Mouse (Mus musculus) hindbrain, embryonic 15.5 days (tissue): ENCODE measurements at regions not wholly inside any gene's neighbourhood (a gene's known extent, or its start where the extent isn't known, plus 50 kb on each side); places are given as distances from the start of the nearest gene placed in this dataset.
"Not testable (repeated sequence)": the region's sequence is repeated elsewhere in the genome, so short reads cannot be mapped to it uniquely, and the experiment has no call there.

ENCODE experiments used
- ATAC-seq: fragments of 200-750 bp; cut with Nextera tagmentation; 2 replicates; pipeline ENCODE4 v1.8.0; 2017; ENCODE audit warnings: low read depth, moderate number of reproducible peaks, moderate TSS enrichment; ENCODE audit not compliant: low FRiP score
- H3K27ac ChIP-seq: fragments of 300-500 bp; sonication (generic); replicated peaks from 2 replicates; pipeline ENCODE4 v1.5.1; 2015; ENCODE audit warnings: mild to moderate bottlenecking, inconsistent platforms
- H3K27me3 ChIP-seq: fragments of 300-500 bp; sonication (generic); 2 replicates; pipeline ENCODE4 v1.6.1; 2015; ENCODE audit warnings: control low read depth, inconsistent platforms
- H3K36me3 ChIP-seq: fragments of 300-500 bp; sonication (generic); 2 replicates; pipeline ENCODE4 v1.6.1; 2015; ENCODE audit warnings: control low read depth, inconsistent platforms
- H3K4me1 ChIP-seq: fragments of 300-500 bp; sonication (generic); replicated peaks from 2 replicates; pipeline ENCODE4 v1.6.1; 2015; ENCODE audit warnings: control low read depth, inconsistent platforms
- H3K4me2 ChIP-seq: fragments of 300-500 bp; sonication (generic); 2 replicates; pipeline ENCODE4 v1.6.1; 2015; ENCODE audit warnings: moderate library complexity, mild to moderate bottlenecking, inconsistent platforms
- H3K4me3 ChIP-seq: fragments of 300-500 bp; sonication (generic); 2 replicates; pipeline ENCODE4 v1.5.1; 2015; ENCODE audit warnings: mild to moderate bottlenecking, inconsistent platforms
- H3K9ac ChIP-seq: fragments of 300-500 bp; sonication (generic); 2 replicates; pipeline ENCODE4 v1.6.1; 2015; ENCODE audit warnings: inconsistent platforms
- H3K9me3 ChIP-seq: fragments of 300-500 bp; sonication (generic); 2 replicates; pipeline ENCODE4 v1.6.1; 2016; ENCODE audit warnings: control low read depth, inconsistent platforms
- WGBS: fragments of 180-500 bp; shearing (Covaris S2); methylation state at CpG from one replicate; pipeline ENCODE4 v1.1.7; 2015; 5-methylcytosine and 5-hydroxymethylcytosine counted together

DNA sequence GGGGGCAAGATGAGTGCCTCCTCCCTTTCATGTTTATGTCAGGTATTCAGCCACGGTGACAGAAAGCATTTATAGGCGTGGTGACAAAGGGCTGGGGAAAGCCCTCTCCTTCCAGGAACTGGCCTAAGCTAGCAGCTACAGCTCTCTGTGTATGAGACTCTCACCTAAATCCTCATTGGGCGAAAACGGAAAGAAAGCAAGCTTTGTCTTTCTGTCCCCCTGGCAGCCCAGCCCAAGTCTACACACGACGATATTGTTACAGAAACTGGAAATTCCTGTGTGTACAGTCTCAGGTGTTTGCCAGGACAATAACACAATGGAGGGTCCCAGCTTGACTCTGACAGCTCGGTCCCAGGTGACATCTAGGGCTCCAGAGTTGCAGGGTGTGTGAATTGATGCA, 60.0 kb downstream of the Dact2 start:
- WGBS: 79% methylated on average over 7 of the region's 7 CpGs
- H3K4me1 ChIP-seq: peaks cover 10% of the 10 kb centered on the region
- no peak for ATAC-seq

DNA sequence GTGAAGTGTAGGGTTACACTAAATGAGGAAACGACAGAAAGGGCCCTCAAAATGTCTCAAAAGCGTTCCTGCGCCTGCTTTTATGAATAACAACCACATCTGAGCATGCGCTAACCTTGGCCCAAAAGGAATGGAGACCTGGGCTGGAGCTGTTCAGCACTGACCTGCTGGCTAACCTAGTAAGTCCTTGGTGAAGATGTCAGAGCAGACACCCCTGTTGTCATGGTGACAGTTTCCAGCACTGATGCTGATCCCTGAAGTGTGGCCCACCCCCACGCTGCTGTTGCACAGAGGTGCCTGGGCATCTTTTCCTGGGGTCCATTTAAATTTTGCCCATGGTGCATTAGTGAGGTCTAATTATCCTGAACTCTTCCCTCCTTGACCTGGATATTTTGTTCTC, 62.4 kb downstream of the Dact2 start:
- H3K27ac ChIP-seq: no peak overlapping the region

More for the DNA sequence above, 60.0 kb downstream of the Dact2 start:
- H3K36me3 ChIP-seq: no peaks in the 10 kb centered on the region
- H3K27me3 ChIP-seq: no peaks in the 10 kb centered on the region
- no peak overlapping the region for H3K9ac ChIP-seq
- H3K9me3 ChIP-seq: no peaks in the 10 kb centered on the region
- H3K27ac ChIP-seq: no peak overlapping the region
- no peak overlapping the region for H3K4me3 ChIP-seq
- H3K4me2 ChIP-seq: no peak overlapping the region

GRCm38 (mm10) chr17:14140266-14140665, 63.8 kb downstream of the Dact2 start:
- Histone ChIP-seq H3K9me3 (no peaks in the 10 kb centered on the region), H3K36me3 (no peaks in the 10 kb centered on the region), H3K4me1 (peaks cover 10% of the 10 kb centered on the region), H3K4me2 (no peak overlapping the region), H3K4me3 (no peak overlapping the region), H3K9ac (no peak overlapping the region), H3K27ac (no peak overlapping the region), H3K27me3 (no peaks in the 10 kb centered on the region)
- ATAC-seq: no peak
- 74% methylated on average over 2 of the region's 2 CpGs for WGBS

More for the DNA sequence above, 62.4 kb downstream of the Dact2 start:
- 0 out of 2 replicates have a peak, but pooled peaks have one; percentile 24 for ATAC-seq
- no peaks in the 10 kb centered on the region for H3K36me3 ChIP-seq
- WGBS: 69% methylated on average over 5 of the region's 5 CpGs
- no peaks in the 10 kb centered on the region for H3K27me3 ChIP-seq
- H3K4me1 ChIP-seq: peaks cover 10% of the 10 kb centered on the region
- H3K9me3 ChIP-seq: no peaks in the 10 kb centered on the region
- H3K9ac ChIP-seq: no peak overlapping the region
- H3K4me2 ChIP-seq: no peak overlapping the region
- no peak overlapping the region for H3K4me3 ChIP-seq

DNA sequence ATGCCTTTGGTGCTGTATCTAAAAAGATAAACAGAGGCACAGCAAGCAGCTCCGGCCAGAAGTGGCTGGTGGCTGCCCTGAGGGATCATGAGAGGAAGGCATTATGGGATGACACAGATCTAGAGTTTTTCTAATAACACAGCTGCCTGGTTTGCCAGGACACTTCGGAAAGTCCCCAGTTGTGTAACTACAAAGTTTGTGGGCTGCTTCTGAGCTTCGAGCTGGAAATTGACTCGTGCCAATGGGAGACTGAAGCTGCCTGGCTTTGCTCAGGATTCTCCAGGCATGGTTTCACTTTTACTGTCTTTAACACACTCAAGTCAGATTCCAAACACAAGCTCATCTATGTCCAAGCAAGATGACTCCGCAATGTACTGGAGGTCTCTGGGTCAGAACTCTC, 65.2 kb downstream of the Dact2 start:
- Histone ChIP-seq H3K4me1 (peaks cover 10% of the 10 kb centered on the region), H3K27me3 (no peaks in the 10 kb centered on the region), H3K27ac (no peak overlapping the region), H3K4me3 (no peak overlapping the region), H3K4me2 (no peak overlapping the region), H3K9ac (no peak overlapping the region), H3K9me3 (no peaks in the 10 kb centered on the region), H3K36me3 (no peaks in the 10 kb centered on the region)
- WGBS: 90% methylated on average over 5 of the region's 5 CpGs
- ATAC-seq: no peak

GRCm38 (mm10) chr17:14136702-14137315, 67.3 kb downstream of the Dact2 start:
- H3K4me3 ChIP-seq: no peak overlapping the region
- H3K36me3 ChIP-seq: no peaks in the 10 kb centered on the region
- no peaks in the 10 kb centered on the region for H3K27me3 ChIP-seq
- no peak overlapping the region for H3K27ac ChIP-seq
- ATAC-seq: no peak
- no peak overlapping the region for H3K4me2 ChIP-seq
- no peaks in the 10 kb centered on the region for H3K9me3 ChIP-seq
- no peak overlapping the region for H3K9ac ChIP-seq
- 66% methylated on average over 6 of the region's 6 CpGs for WGBS
- peaks cover 8% of the 10 kb centered on the region for H3K4me1 ChIP-seq

DNA sequence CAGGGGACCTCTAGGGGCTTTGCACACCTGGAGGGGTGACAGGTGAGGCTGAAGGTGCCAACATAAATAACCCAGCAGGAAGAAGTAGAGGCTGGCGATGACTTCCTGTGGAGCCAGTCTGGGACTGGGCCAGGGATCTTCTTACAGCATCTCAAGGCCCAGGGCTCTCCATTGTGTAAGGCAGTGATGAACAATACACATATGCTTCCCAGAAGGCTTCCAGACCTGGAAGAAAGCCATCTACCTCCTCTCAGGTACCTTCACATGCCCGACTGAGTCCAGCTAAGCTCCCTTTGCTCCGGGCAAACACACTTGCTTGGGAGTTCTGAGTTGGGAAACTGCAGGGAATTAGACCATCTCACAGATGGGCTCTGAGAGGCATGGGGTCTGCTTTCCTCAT, 69.5 kb downstream of the Dact2 start:
- no peak for ATAC-seq
- H3K27me3 ChIP-seq: no peaks in the 10 kb centered on the region
- H3K9me3 ChIP-seq: no peaks in the 10 kb centered on the region
- H3K9ac ChIP-seq: no peak overlapping the region
- H3K4me3 ChIP-seq: no peak overlapping the region
- H3K4me1 ChIP-seq: no peaks in the 10 kb centered on the region
- no peak overlapping the region for H3K4me2 ChIP-seq
- WGBS: 77% methylated on average over 3 of the region's 3 CpGs
- no peak overlapping the region for H3K27ac ChIP-seq
- no peaks in the 10 kb centered on the region for H3K36me3 ChIP-seq

GRCm38 (mm10) chr17:14133986-14134385, 70.1 kb downstream of the Dact2 start:
- Histone ChIP-seq H3K4me3 (no peak overlapping the region), H3K27me3 (no peaks in the 10 kb centered on the region), H3K36me3 (no peaks in the 10 kb centered on the region), H3K4me1 (no peaks in the 10 kb centered on the region), H3K4me2 (no peak overlapping the region), H3K27ac (no peak overlapping the region), H3K9me3 (no peaks in the 10 kb centered on the region), H3K9ac (no peak overlapping the region)
- no peak for ATAC-seq
- 84% methylated on average over 2 of the region's 2 CpGs for WGBS

DNA sequence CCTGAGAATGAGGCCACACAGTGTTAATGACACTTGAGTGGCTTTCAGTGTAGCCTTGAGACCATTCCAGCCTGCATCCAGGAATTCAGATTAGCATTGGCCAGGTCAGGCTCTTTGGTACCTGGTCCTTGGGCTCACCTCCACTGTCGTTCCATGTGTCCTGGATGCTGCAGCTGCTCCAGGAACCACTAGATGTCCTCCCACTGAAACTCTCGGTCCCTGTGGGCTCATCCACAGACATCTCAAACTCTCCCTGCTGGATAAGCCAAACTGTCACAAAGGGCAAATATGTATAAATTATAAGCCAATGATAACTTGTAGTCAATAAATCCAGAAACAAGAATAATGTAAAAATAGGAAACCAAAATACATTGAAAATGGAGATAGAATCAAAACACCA, 67.7 kb upstream of the Gm7358 start:
- not testable (repeated sequence) for H3K9ac ChIP-seq, H3K27ac ChIP-seq, H3K27me3 ChIP-seq, H3K4me2 ChIP-seq, ATAC-seq, H3K4me1 ChIP-seq, H3K4me3 ChIP-seq, H3K9me3 ChIP-seq, H3K36me3 ChIP-seq
- WGBS: 21% methylated on average over 2 of the region's 2 CpGs

GRCm38 (mm10) chr17:14118863-14119262, 59.5 kb upstream of the Gm7358 start:
- no peak for ATAC-seq
- Histone ChIP-seq H3K4me1 (no peaks in the 10 kb centered on the region), H3K4me2 (no peak overlapping the region), H3K27me3 (no peaks in the 10 kb centered on the region), H3K9ac (no peak overlapping the region), H3K4me3 (no peak overlapping the region), H3K27ac (no peak overlapping the region), H3K36me3 (no peaks in the 10 kb centered on the region), H3K9me3 (no peaks in the 10 kb centered on the region)
- 90% methylated on average over 3 of the region's 3 CpGs for WGBS

DNA sequence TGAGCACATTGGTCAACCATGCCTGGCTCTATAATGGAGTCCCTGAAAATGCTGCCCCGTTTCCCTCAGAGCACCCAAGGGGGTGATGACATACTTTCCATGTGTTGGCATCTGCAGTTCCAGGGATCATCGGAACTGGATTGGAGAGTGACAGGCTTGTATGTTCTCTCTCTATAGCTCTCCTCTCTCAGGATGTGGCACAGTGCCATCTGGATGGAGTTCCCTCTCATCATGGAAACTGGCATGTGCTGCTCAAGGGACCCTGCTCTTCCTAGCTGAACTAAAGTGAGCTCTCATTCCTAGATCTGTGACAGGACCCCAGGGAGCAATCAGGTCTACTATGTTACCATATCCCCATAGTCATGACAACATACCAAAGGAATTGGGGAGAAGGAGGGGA, 56.9 kb upstream of the Gm7358 start:
- ATAC-seq: no peak
- H3K9me3 ChIP-seq: no peaks in the 10 kb centered on the region
- H3K4me2 ChIP-seq: no peak overlapping the region
- no peak overlapping the region for H3K4me3 ChIP-seq
- no peak overlapping the region for H3K9ac ChIP-seq
- H3K27me3 ChIP-seq: no peaks in the 10 kb centered on the region
- 74% methylated on average over 2 of the region's 2 CpGs for WGBS
- no peak overlapping the region for H3K27ac ChIP-seq
- no peaks in the 10 kb centered on the region for H3K4me1 ChIP-seq
- H3K36me3 ChIP-seq: no peaks in the 10 kb centered on the region

DNA sequence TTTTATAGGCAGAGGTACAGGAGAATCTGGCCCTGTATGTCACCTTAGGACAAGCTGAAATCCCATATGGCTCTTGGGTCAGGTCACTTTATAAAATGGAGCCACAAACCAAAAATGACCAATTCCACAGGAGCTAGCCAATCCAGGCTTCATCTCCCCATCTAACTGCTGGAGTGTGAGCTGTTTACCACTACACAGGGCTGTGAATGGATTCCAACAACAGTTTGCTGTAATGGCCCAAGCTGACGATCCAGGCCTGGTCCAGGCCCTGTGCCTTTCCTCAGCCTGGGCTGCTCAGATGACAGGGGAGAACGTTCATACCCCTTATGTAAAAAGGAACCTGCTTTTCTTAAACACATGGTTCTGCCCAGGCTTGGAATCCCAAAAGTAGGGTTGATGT, 55.5 kb upstream of the Gm7358 start:
- H3K9ac ChIP-seq: no peak overlapping the region
- H3K4me3 ChIP-seq: no peak overlapping the region
- 74% methylated on average over 2 of the region's 2 CpGs for WGBS
- H3K27me3 ChIP-seq: no peaks in the 10 kb centered on the region
- H3K9me3 ChIP-seq: no peaks in the 10 kb centered on the region
- H3K4me2 ChIP-seq: no peak overlapping the region
- no peaks in the 10 kb centered on the region for H3K36me3 ChIP-seq
- no peak for ATAC-seq
- H3K4me1 ChIP-seq: no peaks in the 10 kb centered on the region
- no peak overlapping the region for H3K27ac ChIP-seq

GRCm38 (mm10) chr17:14111692-14112091, 52.4 kb upstream of the Gm7358 start:
- not testable (repeated sequence) for H3K9ac ChIP-seq, H3K9me3 ChIP-seq, H3K36me3 ChIP-seq, H3K27ac ChIP-seq, H3K4me2 ChIP-seq, H3K27me3 ChIP-seq, H3K4me3 ChIP-seq, H3K4me1 ChIP-seq, ATAC-seq
- WGBS: 30% methylated on average over 1 of the region's 1 CpGs
